11 mouse cellular contexts compared by ENCODE assay signal in genomic region chr7:127473705-127474104, GRCm38 (mm10). TPM values are rescaled to one million over a fixed set of nuclear protein-coding genes. Genes with fewer than 3 reads are reported as not detected.
DNase-seq lines count a peak whose midpoint lies in the region; ATAC-seq and TF ChIP-seq lines count a peak whose summit lies in the region.
"Had no signal": no experiment of that assay in that cellular context is flagged by ENCODE, and none has a peak within 500 bp of the region (broad histone marks: within the 10 kb centered on the region; RNA-seq: fewer than 3 reads in every experiment).

No protein-coding gene starts in this region.

- H3K9me3 ChIP-seq in megakaryocyte, embryonic 14.5 days = 0 out of 2 replicates have a peak, but pooled peaks cover 3% of the 10 kb centered on the region
- H3K9me3 ChIP-seq: limb, embryonic 15.5 days had no signal

- 89% methylated on average over 5 of the region's 5 CpGs for WGBS in heart, adult 2 months

- H3K36me3 ChIP-seq in heart, adult 2 months (ENCODE audit: control insufficient read depth, insufficient read depth, low read length) = peaks cover 15% of the 10 kb centered on the region
- peaks cover 57% of the 10 kb centered on the region for H3K36me3 ChIP-seq in megakaryocyte, embryonic 14.5 days (replicated peaks; ENCODE audit: low read length)

- no peak for ATAC-seq in megakaryocyte, adult 5-6 weeks (ENCODE audit: poor library complexity, severe bottlenecking)
- ATAC-seq in CD4-positive, CD25-positive, alpha-beta regulatory T cell, adult 4 months = no peak

- H3K4me1 ChIP-seq in heart, adult 2 months (ENCODE audit: control insufficient read depth, insufficient read depth, low read length) = peaks cover 5% of the 10 kb centered on the region
- peaks cover 58% of the 10 kb centered on the region for H3K4me1 ChIP-seq in megakaryocyte, embryonic 14.5 days

- H3K79me2 ChIP-seq in heart, adult 2 months (replicated peaks; ENCODE audit: control insufficient read depth, insufficient read depth, low read length) = peaks cover 2% of the 10 kb centered on the region; the same call in 1 of the 2 replicates

- no peak for TF ChIP-seq EP300 in heart, adult 2 months (IDR thresholded peaks at IDR 0.05; ENCODE audit: insufficient read depth, low read depth, low read length)

- peak; percentile 24 for TF ChIP-seq CTCF in heart, adult 2 months (IDR thresholded peaks at IDR 0.05)

- H3K27ac ChIP-seq in heart, adult 2 months = no peak overlapping the region
- H3K27ac ChIP-seq: limb, embryonic 15.5 days had no signal

- no peak for TF ChIP-seq POLR2A in heart, adult 2 months (IDR thresholded peaks at IDR 0.05; ENCODE audit: insufficient read depth, low read depth, low read length)

- no peaks in the 10 kb centered on the region for H3K27me3 ChIP-seq in heart, adult 2 months (ENCODE audit: control insufficient read depth, insufficient read depth, low read length)
- no peaks in the 10 kb centered on the region for H3K27me3 ChIP-seq in megakaryocyte, embryonic 14.5 days (replicated peaks)
- H3K27me3 ChIP-seq: limb, embryonic 15.5 days had no signal

- H3K4me3 ChIP-seq in heart, adult 2 months = no peak overlapping the region
- H3K4me3 ChIP-seq in megakaryocyte, embryonic 14.5 days (replicated peaks) = peak overlapping the region; percentile 48
- H3K4me3 ChIP-seq: limb, embryonic 15.5 days had no signal

- intact Hi-C loops in heart, adult 2 months (cut with DNase I) = loop anchor here (5.0 kb wide), 1 partner anchor 81 kb away; the partner anchor contains the start of gene E430018J23Rik
- intact Hi-C loops in heart, postnatal 36 days (cut with DNase I) = loop anchor here (5.0 to 10.0 kb wide), 2 partner anchors 66 to 449 kb away; partner anchors contain the start of genes Gm42742, Maz, Prrt2 and Zfp764

- no peak overlapping the region for H3K9ac ChIP-seq in heart, adult 2 months (ENCODE audit: low read depth, low read length)
- H3K9ac ChIP-seq: limb, embryonic 15.5 days had no signal

- DNase-seq in heart, adult 2 months = no peak
- no peak for DNase-seq in heart, postnatal 36 days
- DNase-seq in NIH3T3 (ENCODE audit: low read depth) = peak; percentile 14
- DNase-seq in retina, postnatal 1 day = peak; percentile 40
- DNase-seq in adrenal gland, postnatal 10 days = no peak
- DNase-seq: gastrocnemius, postnatal 10 days; heart, postnatal 4 days had no signal

RNA-seq across cellular contexts. Expression of gene Fbrs, which starts 5.3 kb away (rescaled TPM):
- 10 to 100 TPM; 31.2 to 33.9 TPM for total RNA-seq in heart, adult 2 months (2021)
- 13.4 and 16.4 TPM in 2 replicates for polyA plus RNA-seq in heart, adult 2 months (2012; rRNA removed)
- 10 to 100 TPM; 32.2 to 35.0 TPM for total RNA-seq in heart, postnatal 36 days (2021)
- polyA plus RNA-seq in megakaryocyte, embryonic 14.5 days (2012; ENCODE audit: insufficient read depth, low replicate concordance) = 237 and 322 TPM in 2 replicates
- 115 and 138 TPM in 2 replicates for total RNA-seq in megakaryocyte, adult 5-6 weeks (2015)
- total RNA-seq in megakaryocyte, adult 5-6 weeks (2017) = 28.1 and 38.1 TPM in 2 replicates
- 10 to 100 TPM; 22.9 to 24.0 TPM for polyA plus RNA-seq in CD4-positive, CD25-positive, alpha-beta regulatory T cell, adult 4 months (2017; shearing (Covaris generic))
- 10 to 100 TPM; 53.3 to 65.8 TPM for total RNA-seq in adrenal gland, postnatal 10 days (2021)

RNA-seq across cellular contexts. Expression of gene Prr14, which starts 14.3 kb away (rescaled TPM):
- total RNA-seq in heart, adult 2 months (2021) = 10 to 100 TPM; 23.1 to 28.0 TPM
- polyA plus RNA-seq in heart, adult 2 months (2012; rRNA removed) = 45.6 and 61.6 TPM in 2 replicates
- 10 to 100 TPM; 25.8 to 28.1 TPM for total RNA-seq in heart, postnatal 36 days (2021)
- polyA plus RNA-seq in megakaryocyte, embryonic 14.5 days (2012; ENCODE audit: insufficient read depth, low replicate concordance) = 83.1 and 177 TPM in 2 replicates
- total RNA-seq in megakaryocyte, adult 5-6 weeks (2015) = 113 and 114 TPM in 2 replicates
- total RNA-seq in megakaryocyte, adult 5-6 weeks (2017) = 37.0 and 46.2 TPM in 2 replicates
- polyA plus RNA-seq in CD4-positive, CD25-positive, alpha-beta regulatory T cell, adult 4 months (2017; shearing (Covaris generic)) = 100 to 1,000 TPM; 181 to 236 TPM
- 10 to 100 TPM; 37.3 to 40.0 TPM for total RNA-seq in adrenal gland, postnatal 10 days (2021)

RNA-seq across cellular contexts. Expression of gene Zfp689, which starts 24.7 kb away (rescaled TPM):
- total RNA-seq in heart, adult 2 months (2021) = 1 to 10 TPM in 1 of 2 experiments, under 1 TPM in 1; 0.93 to 1.5 TPM
- 1.8 and 2.0 TPM in 2 replicates for polyA plus RNA-seq in heart, adult 2 months (2012; rRNA removed)
- total RNA-seq in heart, postnatal 36 days (2021) = 1 to 10 TPM; 1.4 to 1.7 TPM
- 4.4 and 12.0 TPM in 2 replicates for polyA plus RNA-seq in megakaryocyte, embryonic 14.5 days (2012; ENCODE audit: insufficient read depth, low replicate concordance)
- total RNA-seq in megakaryocyte, adult 5-6 weeks (2015) = 1.2 and 1.6 TPM in 2 replicates
- 1.4 and 1.8 TPM in 2 replicates for total RNA-seq in megakaryocyte, adult 5-6 weeks (2017)
- polyA plus RNA-seq in CD4-positive, CD25-positive, alpha-beta regulatory T cell, adult 4 months (2017; shearing (Covaris generic)) = 1 to 10 TPM; 5.6 to 7.9 TPM
- 1 to 10 TPM; 3.6 to 4.3 TPM for total RNA-seq in adrenal gland, postnatal 10 days (2021)

RNA-seq across cellular contexts. Expression of gene Srcap, which starts 38.1 kb away (rescaled TPM):
- total RNA-seq in heart, adult 2 months (2021) = 10 to 100 TPM; 53.1 to 55.8 TPM
- 15.3 and 16.7 TPM in 2 replicates for polyA plus RNA-seq in heart, adult 2 months (2012; rRNA removed)
- total RNA-seq in heart, postnatal 36 days (2021) = 10 to 100 TPM; 52.1 to 58.8 TPM
- polyA plus RNA-seq in megakaryocyte, embryonic 14.5 days (2012; ENCODE audit: insufficient read depth, low replicate concordance) = 4.0 and 9.1 TPM in 2 replicates
- total RNA-seq in megakaryocyte, adult 5-6 weeks (2015) = 53.0 and 57.0 TPM in 2 replicates
- total RNA-seq in megakaryocyte, adult 5-6 weeks (2017) = 15.8 and 21.1 TPM in 2 replicates
- polyA plus RNA-seq in CD4-positive, CD25-positive, alpha-beta regulatory T cell, adult 4 months (2017; shearing (Covaris generic)) = 10 to 100 TPM in 1 of 2 experiments, 1 to 10 TPM in 1; 9.1 to 11.4 TPM
- 10 to 100 TPM; 70.0 to 94.2 TPM for total RNA-seq in adrenal gland, postnatal 10 days (2021)

RNA-seq across cellular contexts. Expression of gene Gm42715, which starts 45.7 kb away (rescaled TPM):
- total RNA-seq in heart, adult 2 months (2021) = 1 to 10 TPM; 7.8 to 8.2 TPM
- polyA plus RNA-seq in heart, adult 2 months (2012; rRNA removed) = 7.9 and 9.3 TPM in 2 replicates
- 10 to 100 TPM; 10.3 to 10.5 TPM for total RNA-seq in heart, postnatal 36 days (2021)
- polyA plus RNA-seq in megakaryocyte, embryonic 14.5 days (2012; ENCODE audit: insufficient read depth, low replicate concordance) = 15.7 and 25.1 TPM in 2 replicates
- 14.8 and 16.7 TPM in 2 replicates for total RNA-seq in megakaryocyte, adult 5-6 weeks (2015)
- total RNA-seq in megakaryocyte, adult 5-6 weeks (2017) = 5.4 and 8.3 TPM in 2 replicates
- polyA plus RNA-seq in CD4-positive, CD25-positive, alpha-beta regulatory T cell, adult 4 months (2017; shearing (Covaris generic)) = 10 to 100 TPM; 29.9 to 31.9 TPM
- 10 to 100 TPM; 17.9 to 28.8 TPM for total RNA-seq in adrenal gland, postnatal 10 days (2021)

Comparison
In these comparisons a context has a peak if more than half of its experiments do, and no peak if none do; other contexts are left out.
1. DNase-seq: peak in NIH3T3 (single experiment) and retina, postnatal 1 day (single experiment); none in heart, adult 2 months (0 of 2), heart, postnatal 36 days (0 of 2) and adrenal gland, postnatal 10 days (single experiment).